ENCODE assay signal across 13 mouse cellular contexts in genomic region chr8:120249800-120250336, GRCm38 (mm10). TPM values are rescaled to one million over a fixed set of nuclear protein-coding genes. Genes with fewer than 3 reads are reported as not detected.
DNase-seq lines count a peak whose midpoint lies in the region; ATAC-seq and TF ChIP-seq lines count a peak whose summit lies in the region.
"Had no signal": no experiment of that assay in that cellular context is flagged by ENCODE, and none has a peak within 500 bp of the region (broad histone marks: within the 10 kb centered on the region; RNA-seq: fewer than 3 reads in every experiment).

No protein-coding gene starts in this region.

- H3K27me3 ChIP-seq in forebrain, embryonic 12.5 days, result no peaks in the 10 kb centered on the region
- no peaks in the 10 kb centered on the region for H3K27me3 ChIP-seq in forebrain, embryonic 15.5 days
- no peaks in the 10 kb centered on the region for H3K27me3 ChIP-seq in lung, embryonic 15.5 days
- no peaks in the 10 kb centered on the region for H3K27me3 ChIP-seq in intestine, embryonic 16.5 days (replicated peaks; ENCODE audit: control insufficient read depth, insufficient read depth, low read length)
- H3K27me3 ChIP-seq in stomach, embryonic 14.5 days (ENCODE audit: control insufficient read depth, insufficient read depth, low read length), result no peaks in the 10 kb centered on the region
- H3K27me3 ChIP-seq: heart, embryonic 15.5 days; liver, embryonic 12.5 days had no signal

- no peak for TF ChIP-seq CTCF in lung, adult 2 months (IDR thresholded peaks at IDR 0.05; ENCODE audit: insufficient read depth, low read length)

- no peak for ATAC-seq in forebrain, embryonic 12.5 days (ENCODE audit: low FRiP score)
- no peak for ATAC-seq in forebrain, embryonic 15.5 days (replicated peaks)
- no peak for ATAC-seq in lung, embryonic 15.5 days (ENCODE audit: borderline replicate concordance, extremely low read depth, low FRiP score, low TSS enrichment)
- ATAC-seq in intestine, embryonic 16.5 days, result peak; percentile 27; the same call in 1 of the 2 replicates
- no peak for ATAC-seq in stomach, embryonic 14.5 days (ENCODE audit: insufficient number of reproducible peaks, insufficient read depth, low FRiP score, low read depth)
- ATAC-seq: liver, embryonic 12.5 days had no signal

- WGBS in forebrain, embryonic 12.5 days, result 76% methylated on average over 9 of the region's 9 CpGs
- WGBS in forebrain, embryonic 15.5 days, result 77% methylated on average over 9 of the region's 9 CpGs
- 60% methylated on average over 9 of the region's 9 CpGs for WGBS in lung, embryonic 15.5 days
- 74% methylated on average over 9 of the region's 9 CpGs for WGBS in lung, adult 2 months
- WGBS in intestine, embryonic 16.5 days, result 63% methylated on average over 9 of the region's 9 CpGs
- WGBS in stomach, embryonic 14.5 days, result 55% methylated on average over 9 of the region's 9 CpGs

- no peaks in the 10 kb centered on the region for H3K9me3 ChIP-seq in forebrain, embryonic 12.5 days
- no peaks in the 10 kb centered on the region for H3K9me3 ChIP-seq in forebrain, embryonic 15.5 days
- no peaks in the 10 kb centered on the region for H3K9me3 ChIP-seq in lung, embryonic 15.5 days
- H3K9me3 ChIP-seq in intestine, embryonic 16.5 days (ENCODE audit: control insufficient read depth, low read length), result 0 out of 2 replicates have a peak, but pooled peaks cover 2% of the 10 kb centered on the region
- H3K9me3 ChIP-seq in stomach, embryonic 14.5 days (ENCODE audit: control insufficient read depth, low read depth, low read length), result no peaks in the 10 kb centered on the region
- H3K9me3 ChIP-seq: heart, embryonic 15.5 days; liver, embryonic 12.5 days had no signal

- DNase-seq in lung, adult 2 months, result no peak
- no peak for DNase-seq in natural killer cell, adult 2 months (ENCODE audit: low spot score in 2 of 2)
- DNase-seq in B cell, adult 2 months, result no peak
- DNase-seq: cerebellum, adult 11-12 months; right cerebral cortex, postnatal 25 days had no signal

- peak overlapping the region; percentile 13; the same call in 1 of the 2 replicates for H3K27ac ChIP-seq in forebrain, embryonic 12.5 days
- no peak overlapping the region for H3K27ac ChIP-seq in forebrain, embryonic 15.5 days (replicated peaks)
- peak overlapping the region; percentile 81 for H3K27ac ChIP-seq in lung, embryonic 15.5 days
- peak overlapping the region; percentile 76 for H3K27ac ChIP-seq in intestine, embryonic 16.5 days (ENCODE audit: low read length)
- 0 out of 2 replicates have a peak overlapping the region, but pooled peaks have one; percentile 3 for H3K27ac ChIP-seq in stomach, embryonic 14.5 days (ENCODE audit: low read length)
- H3K27ac ChIP-seq: heart, embryonic 15.5 days; liver, embryonic 12.5 days had no signal

- no peak for TF ChIP-seq POLR2A in lung, adult 2 months (IDR thresholded peaks at IDR 0.05; ENCODE audit: borderline replicate concordance, extremely low read depth, low read depth, low read length)

- no peak overlapping the region for H3K4me3 ChIP-seq in forebrain, embryonic 12.5 days (replicated peaks)
- H3K4me3 ChIP-seq in forebrain, embryonic 15.5 days, result no peak overlapping the region
- H3K4me3 ChIP-seq in lung, embryonic 15.5 days, result no peak overlapping the region
- H3K4me3 ChIP-seq in lung, adult 2 months (replicated peaks; ENCODE audit: extremely low read depth, low read depth, low read length), result no peak overlapping the region
- no peak overlapping the region for H3K4me3 ChIP-seq in intestine, embryonic 16.5 days (ENCODE audit: low read length)
- no peak overlapping the region for H3K4me3 ChIP-seq in stomach, embryonic 14.5 days (ENCODE audit: low read depth, low read length)
- H3K4me3 ChIP-seq: heart, embryonic 15.5 days; liver, embryonic 12.5 days; megakaryocyte, embryonic 14.5 days had no signal

- no peak overlapping the region for H3K9ac ChIP-seq in forebrain, embryonic 12.5 days
- no peak overlapping the region for H3K9ac ChIP-seq in forebrain, embryonic 15.5 days (replicated peaks)
- H3K9ac ChIP-seq in lung, embryonic 15.5 days, result no peak overlapping the region
- peak overlapping the region; percentile 5; the same call in 1 of the 2 replicates for H3K9ac ChIP-seq in intestine, embryonic 16.5 days (ENCODE audit: low read depth, low read length)
- H3K9ac ChIP-seq in stomach, embryonic 14.5 days (replicated peaks; ENCODE audit: low read depth, low read length), result no peak overlapping the region
- H3K9ac ChIP-seq: heart, embryonic 15.5 days; liver, embryonic 12.5 days had no signal

- no peaks in the 10 kb centered on the region for H3K36me3 ChIP-seq in forebrain, embryonic 12.5 days (replicated peaks)
- H3K36me3 ChIP-seq in forebrain, embryonic 15.5 days, result no peaks in the 10 kb centered on the region
- no peaks in the 10 kb centered on the region for H3K36me3 ChIP-seq in lung, embryonic 15.5 days
- H3K36me3 ChIP-seq in intestine, embryonic 16.5 days (ENCODE audit: control insufficient read depth, insufficient read depth, low read length), result no peaks in the 10 kb centered on the region
- H3K36me3 ChIP-seq in stomach, embryonic 14.5 days (ENCODE audit: control insufficient read depth, insufficient read depth, low read length), result no peaks in the 10 kb centered on the region
- H3K36me3 ChIP-seq: heart, embryonic 15.5 days; liver, embryonic 12.5 days had no signal

- H3K4me2 ChIP-seq in forebrain, embryonic 12.5 days, result no peak overlapping the region
- no peak overlapping the region for H3K4me2 ChIP-seq in forebrain, embryonic 15.5 days (replicated peaks)
- H3K4me2 ChIP-seq in lung, embryonic 15.5 days, result no peak overlapping the region
- no peak overlapping the region for H3K4me2 ChIP-seq in intestine, embryonic 16.5 days (ENCODE audit: low read depth, low read length)
- H3K4me2 ChIP-seq in stomach, embryonic 14.5 days (replicated peaks; ENCODE audit: low read depth, low read length), result no peak overlapping the region
- H3K4me2 ChIP-seq: heart, embryonic 15.5 days; liver, embryonic 12.5 days had no signal

- peaks cover 29% of the 10 kb centered on the region for H3K4me1 ChIP-seq in forebrain, embryonic 12.5 days
- peaks cover 15% of the 10 kb centered on the region for H3K4me1 ChIP-seq in forebrain, embryonic 15.5 days
- H3K4me1 ChIP-seq in lung, embryonic 15.5 days, result peaks cover 68% of the 10 kb centered on the region
- no peaks in the 10 kb centered on the region for H3K4me1 ChIP-seq in lung, adult 2 months (ENCODE audit: control insufficient read depth, insufficient read depth, low read length)
- peaks cover 34% of the 10 kb centered on the region for H3K4me1 ChIP-seq in intestine, embryonic 16.5 days (ENCODE audit: control insufficient read depth, insufficient read depth, low read length)
- peaks cover 27% of the 10 kb centered on the region for H3K4me1 ChIP-seq in stomach, embryonic 14.5 days (ENCODE audit: control insufficient read depth, insufficient read depth, low read length)
- H3K4me1 ChIP-seq: liver, embryonic 12.5 days; megakaryocyte, embryonic 14.5 days had no signal

RNA-seq across cellular contexts. Expression of gene Gse1, which starts 21.6 kb away (rescaled TPM):
- polyA plus RNA-seq in forebrain, embryonic 12.5 days (2016; fragmentation: Nextera tagmentation; extraction: Ambion mirVana), result 20.4 and 27.0 TPM in 2 replicates
- 31.3 and 32.7 TPM in 2 replicates for polyA plus RNA-seq in forebrain, embryonic 15.5 days (2015; fragmentation: Nextera tagmentation; extraction: Ambion mirVana)
- 9.6 and 12.6 TPM in 2 replicates for polyA plus RNA-seq in lung, embryonic 15.5 days (2015; fragmentation: Nextera tagmentation; extraction: Ambion mirVana)
- polyA plus RNA-seq in lung, adult 2 months (2012; rRNA removed), result 35.6 and 39.6 TPM in 2 replicates
- polyA plus RNA-seq in intestine, embryonic 16.5 days (2015; fragmentation: Nextera tagmentation; extraction: Ambion mirVana), result 7.3 and 8.3 TPM in 2 replicates
- 11.1 and 11.6 TPM in 2 replicates for polyA plus RNA-seq in stomach, embryonic 14.5 days (2014; fragmentation: Nextera tagmentation; extraction: Ambion mirVana)
